Mouse (Mus musculus): ENCODE results near the gene Olfr672. TPM values are rescaled to one million over a fixed set of nuclear protein-coding genes. Genes with fewer than 3 reads are reported as not detected.
"Not testable (repeated sequence)": the region's sequence is repeated elsewhere in the genome, so short reads cannot be mapped to it uniquely, and the experiment has no call there.

The Olfr672 gene
- total and polyA plus RNA-seq, 3 experiments: not detected

- H3K4me2 ChIP-seq (ENCODE audit: insufficient read depth, low read depth, poor library complexity, severe bottlenecking): no peak within 1 kb of the TSS
- H3K4me3 ChIP-seq (replicated peaks in 1 of 3; ENCODE audit: low read depth in 2 of 3, low read length in 2 of 3, poor library complexity in 1 of 3): no peak within 1 kb of the TSS
- no peaks in the 10 kb centered on the region for H3K9me3 ChIP-seq (replicated peaks; ENCODE audit: low read length)
- no peaks in the 10 kb centered on the region for H3K4me1 ChIP-seq (ENCODE audit: control insufficient read depth in 1 of 2, insufficient read depth in 2 of 2)
- in situ Hi-C loops (cut with MboI; ENCODE audit: low pct_ligation_motif_present, low pct_unique_long_range_greater_than_20kb, low sequenced_read_pairs) (no loop called here), dilution Hi-C loops (cut with MboI; ENCODE audit: extremely low pct_ligation_motif_present, extremely low pct_unique_long_range_greater_than_20kb, low sequenced_read_pairs) (no loop called here)
- H3K27me3 ChIP-seq (replicated peaks): no peaks in the 10 kb centered on the region
- no peak for DNase-seq (ENCODE audit: extremely low read depth)
- no peak for TF ChIP-seq ETS1 (conservative IDR thresholded peaks at IDR 0.05; ENCODE audit: low read depth, low read length)
- no peak for TF ChIP-seq ELF1 (IDR thresholded peaks at IDR 0.05; ENCODE audit: low read depth, low read length)
- no peak for TF ChIP-seq MAZ (IDR thresholded peaks at IDR 0.05; ENCODE audit: low read depth, low read length)
- no peak within 1 kb of the TSS for H3K27ac ChIP-seq (ENCODE audit: insufficient read depth, low read depth)
- no peaks in the 10 kb centered on the region for H3K36me3 ChIP-seq (replicated peaks in 1 of 2; ENCODE audit: control insufficient read depth in 1 of 2, insufficient read depth in 1 of 2, low read length in 1 of 2)
- H3K9ac ChIP-seq (ENCODE audit: insufficient read depth, low read depth): no peak within 1 kb of the TSS
- no peaks in the 10 kb centered on the region for H3K79me2 ChIP-seq (replicated peaks; ENCODE audit: control insufficient read depth, extremely low read depth, insufficient read depth, poor library complexity, severe bottlenecking)
Observed at GRCm38 (mm10) chr7:104979026-104979425, 22.8 kb downstream of the Olfr672 start, which contains the start of gene Olfr671. Gene Olfr671 (minus strand): TSS chr7:104979126.

GRCm38 (mm10) chr7:104972507-104972906 lies 29.3 kb downstream of the Olfr672 start:
- DNase-seq (ENCODE audit: extremely low read depth): peak; percentile 14
- H3K4me3 ChIP-seq (replicated peaks in 1 of 3; ENCODE audit: low read depth in 2 of 3, low read length in 2 of 3, poor library complexity in 1 of 3); H3K27ac ChIP-seq (ENCODE audit: insufficient read depth, low read depth); H3K9me3 ChIP-seq (replicated peaks; ENCODE audit: low read length); H3K4me1 ChIP-seq (ENCODE audit: control insufficient read depth in 1 of 2, insufficient read depth in 2 of 2); in situ Hi-C loops (cut with MboI; ENCODE audit: low pct_ligation_motif_present, low pct_unique_long_range_greater_than_20kb, low sequenced_read_pairs); H3K79me2 ChIP-seq (replicated peaks; ENCODE audit: control insufficient read depth, extremely low read depth, insufficient read depth, poor library complexity, severe bottlenecking); H3K36me3 ChIP-seq (replicated peaks in 1 of 2; ENCODE audit: control insufficient read depth in 1 of 2, insufficient read depth in 1 of 2, low read length in 1 of 2); H3K4me2 ChIP-seq (ENCODE audit: insufficient read depth, low read depth, poor library complexity, severe bottlenecking); H3K9ac ChIP-seq (ENCODE audit: insufficient read depth, low read depth); dilution Hi-C loops (cut with MboI; ENCODE audit: extremely low pct_ligation_motif_present, extremely low pct_unique_long_range_greater_than_20kb, low sequenced_read_pairs); H3K27me3 ChIP-seq (replicated peaks): not testable (repeated sequence)
- TF ChIP-seq CTCF (conservative IDR thresholded peaks at IDR 0.05 in 1 of 2, IDR thresholded peaks at IDR 0.05 in 1 of 2; ENCODE audit: low read depth in 2 of 2, low read length in 2 of 2): peak in 1 of 2 experiments; percentile 39; a peak in 1 of 4 replicates
- peak; percentile 28 for TF ChIP-seq RAD21 (IDR thresholded peaks at IDR 0.05; ENCODE audit: low read depth, low read length)

- Histone ChIP-seq H3K36me3 (replicated peaks in 1 of 2; ENCODE audit: control insufficient read depth in 1 of 2, insufficient read depth in 1 of 2, low read length in 1 of 2) (no peaks in the 10 kb centered on the region), H3K27ac (ENCODE audit: insufficient read depth, low read depth) (no peak within 1 kb of the TSS), H3K79me2 (replicated peaks; ENCODE audit: control insufficient read depth, extremely low read depth, insufficient read depth, poor library complexity, severe bottlenecking) (no peaks in the 10 kb centered on the region), H3K9me3 (replicated peaks; ENCODE audit: low read length) (no peaks in the 10 kb centered on the region), H3K4me1 (ENCODE audit: control insufficient read depth in 1 of 2, insufficient read depth in 2 of 2) (no peaks in the 10 kb centered on the region), H3K4me2 (ENCODE audit: insufficient read depth, low read depth, poor library complexity, severe bottlenecking) (no peak within 1 kb of the TSS), H3K9ac (ENCODE audit: insufficient read depth, low read depth) (no peak within 1 kb of the TSS), H3K4me3 (replicated peaks in 1 of 3; ENCODE audit: low read depth in 2 of 3, low read length in 2 of 3, poor library complexity in 1 of 3) (no peak within 1 kb of the TSS), H3K27me3 (replicated peaks) (no peaks in the 10 kb centered on the region)
- in situ Hi-C loops (cut with MboI; ENCODE audit: low pct_ligation_motif_present, low pct_unique_long_range_greater_than_20kb, low sequenced_read_pairs): no loop called here
- DNase-seq (ENCODE audit: extremely low read depth): no peak
- dilution Hi-C loops (cut with MboI; ENCODE audit: extremely low pct_ligation_motif_present, extremely low pct_unique_long_range_greater_than_20kb, low sequenced_read_pairs): no loop called here
- TF ChIP-seq SIN3A (IDR thresholded peaks at IDR 0.05; ENCODE audit: low read length) (no peak), GABPA (IDR thresholded peaks at IDR 0.05; ENCODE audit: insufficient replicate concordance, low read depth, low read length) (no peak)
Observed at GRCm38 (mm10) chr7:104962520-104962919, 39.3 kb downstream of the Olfr672 start, which contains the start of gene Olfr670. Gene Olfr670 (minus strand): TSS chr7:104962620.

GRCm38 (mm10) chr7:104950234-104950633 lies 51.6 kb downstream of the Olfr672 start:
- H3K4me3 ChIP-seq (replicated peaks in 1 of 3; ENCODE audit: low read depth in 2 of 3, low read length in 2 of 3, poor library complexity in 1 of 3); H3K4me1 ChIP-seq (ENCODE audit: control insufficient read depth in 1 of 2, insufficient read depth in 2 of 2); dilution Hi-C loops (cut with MboI; ENCODE audit: extremely low pct_ligation_motif_present, extremely low pct_unique_long_range_greater_than_20kb, low sequenced_read_pairs): not testable (repeated sequence)

More at GRCm38 (mm10) chr7:104950234-104950633, 51.6 kb downstream of the Olfr672 start:
- DNase-seq (ENCODE audit: extremely low read depth); H3K27ac ChIP-seq (ENCODE audit: insufficient read depth, low read depth); H3K9me3 ChIP-seq (replicated peaks; ENCODE audit: low read length); H3K9ac ChIP-seq (ENCODE audit: insufficient read depth, low read depth); H3K27me3 ChIP-seq (replicated peaks); H3K79me2 ChIP-seq (replicated peaks; ENCODE audit: control insufficient read depth, extremely low read depth, insufficient read depth, poor library complexity, severe bottlenecking); H3K4me2 ChIP-seq (ENCODE audit: insufficient read depth, low read depth, poor library complexity, severe bottlenecking); H3K36me3 ChIP-seq (replicated peaks in 1 of 2; ENCODE audit: control insufficient read depth in 1 of 2, insufficient read depth in 1 of 2, low read length in 1 of 2); in situ Hi-C loops (cut with MboI; ENCODE audit: low pct_ligation_motif_present, low pct_unique_long_range_greater_than_20kb, low sequenced_read_pairs): not testable (repeated sequence)

Other genes with a start within 250 kb of the Olfr672 start
Only the 20 nearest of the 21 such genes appear.
- gene Usp17lb, start 159.4 kb downstream of the Olfr672 start, total RNA-seq (2012; rRNA removed): not detected in 2 replicates
- not detected in 2 replicates for gene Usp17lb, start 159.4 kb downstream of the Olfr672 start, total RNA-seq (2014; rRNA removed)
- not detected in 2 replicates for gene Usp17lb, start 159.4 kb downstream of the Olfr672 start, polyA plus RNA-seq (2012; ENCODE audit: insufficient read length, low read depth)
- gene Usp17la, start 145.0 kb downstream of the Olfr672 start, total RNA-seq (2012; rRNA removed): 0.13 and 0.17 TPM in 2 replicates
- gene Usp17la, start 145.0 kb downstream of the Olfr672 start, total RNA-seq (2014; rRNA removed): not detected in 2 replicates
- 0.10 and 0.11 TPM in 2 replicates for gene Usp17la, start 145.0 kb downstream of the Olfr672 start, polyA plus RNA-seq (2012; ENCODE audit: insufficient read length, low read depth)
- not detected in 2 replicates for gene Olfr665, start 124.0 kb downstream of the Olfr672 start, total RNA-seq (2012; rRNA removed)
- gene Olfr665, start 124.0 kb downstream of the Olfr672 start, total RNA-seq (2014; rRNA removed): not detected in 2 replicates
- gene Olfr665, start 124.0 kb downstream of the Olfr672 start, polyA plus RNA-seq (2012; ENCODE audit: insufficient read length, low read depth): not detected in 2 replicates
- gene Olfr666, start 106.1 kb downstream of the Olfr672 start, total RNA-seq (2012; rRNA removed): not detected in 2 replicates
- gene Olfr666, start 106.1 kb downstream of the Olfr672 start, total RNA-seq (2014; rRNA removed): not detected in 2 replicates
- not detected in 2 replicates for gene Olfr666, start 106.1 kb downstream of the Olfr672 start, polyA plus RNA-seq (2012; ENCODE audit: insufficient read length, low read depth)
- not detected in 2 replicates for gene Olfr667, start 80.5 kb downstream of the Olfr672 start, total RNA-seq (2012; rRNA removed)
- gene Olfr667, start 80.5 kb downstream of the Olfr672 start, total RNA-seq (2014; rRNA removed): not detected in 2 replicates
- not detected in 2 replicates for gene Olfr667, start 80.5 kb downstream of the Olfr672 start, polyA plus RNA-seq (2012; ENCODE audit: insufficient read length, low read depth)
- not detected in 2 replicates for gene Olfr668, start 74.0 kb downstream of the Olfr672 start, total RNA-seq (2012; rRNA removed)
- not detected in 2 replicates for gene Olfr668, start 74.0 kb downstream of the Olfr672 start, total RNA-seq (2014; rRNA removed)
- gene Olfr668, start 74.0 kb downstream of the Olfr672 start, polyA plus RNA-seq (2012; ENCODE audit: insufficient read length, low read depth): not detected in 2 replicates
- gene Olfr669, start 67.8 kb downstream of the Olfr672 start, total RNA-seq (2012; rRNA removed): not detected in 2 replicates
- not detected in 2 replicates for gene Olfr669, start 67.8 kb downstream of the Olfr672 start, total RNA-seq (2014; rRNA removed)
- not detected in 2 replicates for gene Olfr669, start 67.8 kb downstream of the Olfr672 start, polyA plus RNA-seq (2012; ENCODE audit: insufficient read length, low read depth)
- gene Olfr670, start 39.4 kb downstream of the Olfr672 start, total RNA-seq (2012; rRNA removed): not detected in 2 replicates
- not detected in 2 replicates for gene Olfr670, start 39.4 kb downstream of the Olfr672 start, total RNA-seq (2014; rRNA removed)
- gene Olfr670, start 39.4 kb downstream of the Olfr672 start, polyA plus RNA-seq (2012; ENCODE audit: insufficient read length, low read depth): not detected in 2 replicates
- not detected in 2 replicates for gene Olfr671, start 22.9 kb downstream of the Olfr672 start, total RNA-seq (2012; rRNA removed)
- gene Olfr671, start 22.9 kb downstream of the Olfr672 start, total RNA-seq (2014; rRNA removed): not detected in 2 replicates
- not detected in 2 replicates for gene Olfr671, start 22.9 kb downstream of the Olfr672 start, polyA plus RNA-seq (2012; ENCODE audit: insufficient read length, low read depth)
- not detected in 2 replicates for gene Olfr675, start 26.4 kb upstream of the Olfr672 start, total RNA-seq (2012; rRNA removed)
- not detected in 2 replicates for gene Olfr675, start 26.4 kb upstream of the Olfr672 start, total RNA-seq (2014; rRNA removed)
- not detected in 2 replicates for gene Olfr675, start 26.4 kb upstream of the Olfr672 start, polyA plus RNA-seq (2012; ENCODE audit: insufficient read length, low read depth)
- not detected in 2 replicates for gene Olfr676, start 30.7 kb upstream of the Olfr672 start, total RNA-seq (2012; rRNA removed)
- gene Olfr676, start 30.7 kb upstream of the Olfr672 start, total RNA-seq (2014; rRNA removed): not detected in 2 replicates
- gene Olfr676, start 30.7 kb upstream of the Olfr672 start, polyA plus RNA-seq (2012; ENCODE audit: insufficient read length, low read depth): not detected in 2 replicates
- gene Olfr677, start 49.3 kb upstream of the Olfr672 start, total RNA-seq (2012; rRNA removed): not detected in 2 replicates
- not detected in 2 replicates for gene Olfr677, start 49.3 kb upstream of the Olfr672 start, total RNA-seq (2014; rRNA removed)
- gene Olfr677, start 49.3 kb upstream of the Olfr672 start, polyA plus RNA-seq (2012; ENCODE audit: insufficient read length, low read depth): not detected in 2 replicates
- not detected in 2 replicates for gene Olfr678, start 62.4 kb upstream of the Olfr672 start, total RNA-seq (2012; rRNA removed)
- not detected in 2 replicates for gene Olfr678, start 62.4 kb upstream of the Olfr672 start, total RNA-seq (2014; rRNA removed)
- not detected in 2 replicates for gene Olfr678, start 62.4 kb upstream of the Olfr672 start, polyA plus RNA-seq (2012; ENCODE audit: insufficient read length, low read depth)
- not detected in 2 replicates for gene Olfr679, start 79.2 kb upstream of the Olfr672 start, total RNA-seq (2012; rRNA removed)
- not detected in 2 replicates for gene Olfr679, start 79.2 kb upstream of the Olfr672 start, total RNA-seq (2014; rRNA removed)
- not detected in 2 replicates for gene Olfr679, start 79.2 kb upstream of the Olfr672 start, polyA plus RNA-seq (2012; ENCODE audit: insufficient read length, low read depth)
- gene Olfr680-ps1, start 90.8 kb upstream of the Olfr672 start, total RNA-seq (2012; rRNA removed): not detected in 2 replicates
- gene Olfr680-ps1, start 90.8 kb upstream of the Olfr672 start, total RNA-seq (2014; rRNA removed): not detected in 2 replicates
- gene Olfr680-ps1, start 90.8 kb upstream of the Olfr672 start, polyA plus RNA-seq (2012; ENCODE audit: insufficient read length, low read depth): not detected in 2 replicates
- gene Olfr681, start 114.8 kb upstream of the Olfr672 start, total RNA-seq (2012; rRNA removed): not detected in 2 replicates
- gene Olfr681, start 114.8 kb upstream of the Olfr672 start, total RNA-seq (2014; rRNA removed): not detected in 2 replicates
- gene Olfr681, start 114.8 kb upstream of the Olfr672 start, polyA plus RNA-seq (2012; ENCODE audit: insufficient read length, low read depth): not detected in 2 replicates
- gene Olfr683, start 145.0 kb upstream of the Olfr672 start, total RNA-seq (2012; rRNA removed): not detected in 2 replicates
- not detected in 2 replicates for gene Olfr683, start 145.0 kb upstream of the Olfr672 start, total RNA-seq (2014; rRNA removed)
- not detected in 2 replicates for gene Olfr683, start 145.0 kb upstream of the Olfr672 start, polyA plus RNA-seq (2012; ENCODE audit: insufficient read length, low read depth)
- gene Olfr684, start 161.6 kb upstream of the Olfr672 start, total RNA-seq (2012; rRNA removed): not detected in 2 replicates
- gene Olfr684, start 161.6 kb upstream of the Olfr672 start, total RNA-seq (2014; rRNA removed): not detected in 2 replicates
- not detected in 2 replicates for gene Olfr684, start 161.6 kb upstream of the Olfr672 start, polyA plus RNA-seq (2012; ENCODE audit: insufficient read length, low read depth)
- not detected in 2 replicates for gene Olfr685, start 184.0 kb upstream of the Olfr672 start, total RNA-seq (2012; rRNA removed)
- gene Olfr685, start 184.0 kb upstream of the Olfr672 start, total RNA-seq (2014; rRNA removed): not detected in 2 replicates
- not detected in 2 replicates for gene Olfr685, start 184.0 kb upstream of the Olfr672 start, polyA plus RNA-seq (2012; ENCODE audit: insufficient read length, low read depth)
- not detected in 2 replicates for gene Olfr686, start 205.5 kb upstream of the Olfr672 start, total RNA-seq (2012; rRNA removed)
- gene Olfr686, start 205.5 kb upstream of the Olfr672 start, total RNA-seq (2014; rRNA removed): not detected in 2 replicates
- not detected in 2 replicates for gene Olfr686, start 205.5 kb upstream of the Olfr672 start, polyA plus RNA-seq (2012; ENCODE audit: insufficient read length, low read depth)

Measured in CH12.LX (cell line).